Mouse (Mus musculus) midbrain, embryonic 15.5 days (tissue): ENCODE results near the gene Tmem213. TPM values are rescaled to one million over a fixed set of nuclear protein-coding genes. Genes with fewer than 3 reads are reported as not detected.
A peak's percentile ranks its signal among the peaks of the same experiment; 100 is the strongest.

Experiments used
- ATAC-seq: fragments of 200-750 bp; cut with Nextera tagmentation; replicated peaks from 2 replicates; pipeline ENCODE4 v1.8.0; 2017; ENCODE audit warnings: moderate TSS enrichment
- H3K27ac ChIP-seq: fragments of 300-500 bp; sonication (generic); 2 replicates; pipeline ENCODE4 v1.5.1; 2015; ENCODE audit warnings: mild to moderate bottlenecking, inconsistent platforms
- H3K27me3 ChIP-seq: fragments of 300-500 bp; sonication (generic); replicated peaks from 2 replicates; pipeline ENCODE4 v1.6.1; 2015; ENCODE audit warnings: inconsistent platforms
- H3K36me3 ChIP-seq: fragments of 300-500 bp; sonication (generic); replicated peaks from 2 replicates; pipeline ENCODE4 v1.6.1; 2015; ENCODE audit warnings: inconsistent platforms
- H3K4me1 ChIP-seq: fragments of 300-500 bp; sonication (generic); 2 replicates; pipeline ENCODE4 v1.6.1; 2015; ENCODE audit warnings: inconsistent platforms
- H3K4me2 ChIP-seq: fragments of 300-500 bp; sonication (generic); 2 replicates; pipeline ENCODE4 v1.6.1; 2015; ENCODE audit warnings: inconsistent platforms, mild to moderate bottlenecking, moderate library complexity
- H3K4me3 ChIP-seq: fragments of 300-500 bp; sonication (generic); 2 replicates; pipeline ENCODE4 v1.5.1; 2015; ENCODE audit warnings: mild to moderate bottlenecking, inconsistent platforms
- H3K9ac ChIP-seq: fragments of 300-500 bp; sonication (generic); 2 replicates; pipeline ENCODE4 v1.6.1; 2015; ENCODE audit warnings: mild to moderate bottlenecking, inconsistent platforms
- H3K9me3 ChIP-seq: fragments of 300-500 bp; sonication (generic); 2 replicates; pipeline ENCODE4 v1.6.1; 2016; ENCODE audit warnings: inconsistent platforms
- WGBS: fragments of 180-500 bp; shearing (Covaris S2); methylation state at CpG from one replicate; pipeline ENCODE4 v1.1.7; 2015; ENCODE audit warnings: mixed read lengths; 5-methylcytosine and 5-hydroxymethylcytosine counted together
- polyA plus RNA-seq: library from polyadenylated mRNA; unstranded; fragments of >200 nt; fragmentation: Nextera tagmentation; extraction: Ambion mirVana; gene quantifications from 2 replicates; pipeline ENCODE4 v1.2.1, GENCODE M21; 2015

The Tmem213 gene
- polyA plus RNA-seq = not detected in 2 replicates

- ATAC-seq = no peak
- WGBS = 26% methylated on average over 9 of the region's 9 CpGs
- H3K4me2 ChIP-seq = no peak within 1 kb of the TSS
Measured at GRCm38 (mm10) chr6:38109160-38109795, at the start of gene Tmem213. Gene Tmem213 (plus strand): TSS chr6:38109255.

GRCm38 (mm10) chr6:38064621-38065020 lies 44.4 kb upstream of the Tmem213 start:
- Histone ChIP-seq H3K9me3 (no peaks in the 10 kb centered on the region), H3K27me3 (no peaks in the 10 kb centered on the region), H3K27ac (no peak overlapping the region), H3K9ac (no peak overlapping the region), H3K36me3 (no peaks in the 10 kb centered on the region), H3K4me1 (peaks cover 12% of the 10 kb centered on the region), H3K4me2 (no peak overlapping the region), H3K4me3 (no peak overlapping the region)
- no peak for ATAC-seq
- WGBS = 74% methylated on average over 2 of the region's 2 CpGs

More at GRCm38 (mm10) chr6:38109160-38109795, at the start of gene Tmem213:
- Histone ChIP-seq H3K27ac (no peak within 1 kb of the TSS), H3K27me3 (no peaks in the 10 kb centered on the region), H3K4me3 (no peak within 1 kb of the TSS), H3K9me3 (no peaks in the 10 kb centered on the region), H3K36me3 (no peaks in the 10 kb centered on the region), H3K4me1 (no peaks in the 10 kb centered on the region), H3K9ac (no peak within 1 kb of the TSS)

GRCm38 (mm10) chr6:38065122-38065500 lies 43.9 kb upstream of the Tmem213 start:
- Histone ChIP-seq H3K27me3 (no peaks in the 10 kb centered on the region), H3K9ac (no peak overlapping the region), H3K4me2 (no peak overlapping the region), H3K27ac (no peak overlapping the region), H3K4me3 (no peak overlapping the region), H3K4me1 (peaks cover 12% of the 10 kb centered on the region), H3K9me3 (no peaks in the 10 kb centered on the region), H3K36me3 (no peaks in the 10 kb centered on the region)
- no peak for ATAC-seq
- 67% methylated on average over 3 of the region's 3 CpGs for WGBS

- 74% methylated on average over 11 of the region's 11 CpGs for WGBS
- peak; percentile 69 for ATAC-seq
- Histone ChIP-seq H3K4me3 (no peak overlapping the region), H3K27ac (no peak overlapping the region), H3K4me2 (no peak overlapping the region), H3K9ac (no peak overlapping the region), H3K9me3 (no peaks in the 10 kb centered on the region), H3K4me1 (peaks cover 12% of the 10 kb centered on the region), H3K27me3 (no peaks in the 10 kb centered on the region), H3K36me3 (no peaks in the 10 kb centered on the region)
Measured at GRCm38 (mm10) chr6:38065501-38066122, 43.4 kb upstream of the Tmem213 start.

GRCm38 (mm10) chr6:38066215-38066614 lies 42.8 kb upstream of the Tmem213 start:
- Histone ChIP-seq H3K9ac (no peak overlapping the region), H3K36me3 (no peaks in the 10 kb centered on the region), H3K4me1 (peaks cover 12% of the 10 kb centered on the region), H3K27me3 (no peaks in the 10 kb centered on the region), H3K4me2 (0 out of 2 replicates have a peak overlapping the region, but pooled peaks have one; percentile 19), H3K9me3 (no peaks in the 10 kb centered on the region), H3K4me3 (no peak overlapping the region), H3K27ac (no peak overlapping the region)
- WGBS = 1% methylated on average over 5 of the region's 5 CpGs
- ATAC-seq = peak; percentile 94

DNA sequence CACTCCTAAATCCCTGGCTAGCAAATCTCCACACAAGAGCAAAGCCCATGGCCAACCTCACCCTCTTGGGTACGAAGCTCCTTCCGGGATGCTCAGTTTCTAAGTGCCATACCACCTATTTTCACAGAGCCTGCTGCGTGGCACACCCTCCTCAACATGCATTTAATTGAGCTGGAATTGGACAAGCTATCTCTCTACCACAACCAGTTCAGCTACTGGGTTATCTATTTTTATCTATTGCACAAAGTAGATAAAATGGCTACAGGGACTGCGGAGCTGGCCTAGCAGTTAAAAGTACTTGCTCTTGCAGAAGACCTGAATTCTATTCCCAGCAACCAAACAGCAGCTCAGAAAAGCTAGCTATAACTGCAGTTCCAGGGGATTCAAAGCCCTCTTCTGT lies 37.8 kb upstream of the Tmem213 start:
- no peak for ATAC-seq
- H3K36me3 ChIP-seq = no peaks in the 10 kb centered on the region
- WGBS = 87% methylated on average over 4 of the region's 4 CpGs
- no peak overlapping the region for H3K4me2 ChIP-seq
- H3K9me3 ChIP-seq = no peaks in the 10 kb centered on the region
- no peaks in the 10 kb centered on the region for H3K27me3 ChIP-seq
- no peak overlapping the region for H3K9ac ChIP-seq
- no peaks in the 10 kb centered on the region for H3K4me1 ChIP-seq
- H3K27ac ChIP-seq = no peak overlapping the region
- H3K4me3 ChIP-seq = no peak overlapping the region

DNA sequence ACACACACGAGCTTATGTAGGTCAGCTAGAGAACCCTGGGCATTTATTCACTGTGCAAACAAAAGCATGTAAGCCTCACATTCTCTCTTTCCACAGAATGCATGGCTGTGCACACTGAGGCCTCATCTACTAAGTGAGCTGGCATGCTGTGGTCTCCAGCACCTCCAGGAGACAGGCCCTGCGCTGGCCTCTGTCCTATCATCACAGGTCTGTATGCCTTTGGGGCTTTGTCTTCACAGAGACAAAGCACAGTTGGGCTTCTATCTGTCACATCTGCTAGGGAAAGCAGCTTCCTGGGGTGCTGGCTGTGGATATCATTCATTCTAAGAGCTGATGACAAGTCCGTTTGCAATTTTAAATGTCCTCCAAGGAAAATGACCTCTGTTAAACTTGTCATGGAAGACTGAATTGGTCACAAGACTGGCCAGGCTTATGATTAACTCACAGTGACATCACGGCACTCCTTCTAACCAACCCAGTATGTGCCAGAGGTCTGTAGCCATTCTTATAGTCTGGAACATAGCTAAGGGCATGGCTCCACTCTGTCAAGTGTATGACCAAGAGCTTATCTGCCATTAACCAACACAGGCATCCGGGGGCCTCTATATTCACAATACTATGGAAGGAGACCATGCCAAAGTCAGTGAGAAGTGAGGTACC lies 36.8 kb upstream of the Tmem213 start:
- Histone ChIP-seq H3K4me1 (no peaks in the 10 kb centered on the region), H3K9me3 (no peaks in the 10 kb centered on the region), H3K4me2 (no peak overlapping the region), H3K27ac (no peak overlapping the region), H3K27me3 (no peaks in the 10 kb centered on the region), H3K4me3 (no peak overlapping the region), H3K9ac (no peak overlapping the region), H3K36me3 (no peaks in the 10 kb centered on the region)
- ATAC-seq = no peak
- WGBS = 65% methylated on average over 5 of the region's 5 CpGs

DNA sequence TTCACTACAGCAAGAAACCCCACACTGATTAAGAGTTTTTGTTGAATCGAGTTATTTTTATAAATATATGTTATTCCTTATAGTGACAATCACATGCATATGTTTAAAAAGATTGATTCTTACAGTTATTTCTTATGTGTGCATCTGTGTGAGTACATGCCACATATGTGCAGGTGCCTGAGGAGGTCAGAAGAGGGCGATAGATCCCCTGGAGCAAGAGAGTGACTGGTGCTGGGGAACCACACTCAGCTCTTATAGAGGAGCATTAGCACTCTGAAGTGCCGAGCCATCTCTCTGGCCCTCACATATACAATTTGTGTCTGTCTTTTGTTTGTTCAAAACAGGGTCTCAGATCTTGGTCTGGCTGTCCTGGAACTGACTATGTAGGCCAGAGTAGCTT lies 35.5 kb upstream of the Tmem213 start:
- no peak overlapping the region for H3K4me3 ChIP-seq
- H3K36me3 ChIP-seq = no peaks in the 10 kb centered on the region
- 93% methylated on average over 3 of the region's 3 CpGs for whole genome bisulfite sequencing
- H3K9ac ChIP-seq = no peak overlapping the region
- ATAC-seq = no peak
- no peak overlapping the region for H3K27ac ChIP-seq
- H3K9me3 ChIP-seq = no peaks in the 10 kb centered on the region
- H3K4me2 ChIP-seq = no peak overlapping the region
- H3K4me1 ChIP-seq = no peaks in the 10 kb centered on the region
- H3K27me3 ChIP-seq = no peaks in the 10 kb centered on the region

DNA sequence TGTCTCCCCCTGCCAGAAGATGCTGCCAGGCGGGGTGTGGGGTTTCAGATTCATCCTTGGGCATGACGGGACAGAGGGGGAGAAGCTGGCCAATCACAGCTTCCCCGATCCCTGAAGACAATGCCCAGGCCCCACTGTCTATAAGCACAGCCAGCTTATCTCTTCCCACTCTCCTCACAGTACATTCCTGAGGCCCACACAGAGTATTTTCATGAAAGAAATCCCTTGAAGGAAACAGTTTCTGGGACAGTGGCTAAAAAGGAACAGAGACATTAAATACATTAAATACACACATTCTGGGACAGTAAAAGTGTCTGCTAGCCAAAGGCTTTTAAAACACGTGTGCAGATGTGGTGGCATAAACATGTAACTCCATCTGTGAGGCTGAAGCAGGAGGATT lies 28.7 kb upstream of the Tmem213 start:
- no peak overlapping the region for H3K4me3 ChIP-seq
- 69% methylated on average over 4 of the region's 4 CpGs for WGBS
- H3K4me1 ChIP-seq = no peaks in the 10 kb centered on the region
- H3K9ac ChIP-seq = no peak overlapping the region
- no peak overlapping the region for H3K27ac ChIP-seq
- no peak for ATAC-seq
- no peaks in the 10 kb centered on the region for H3K9me3 ChIP-seq
- no peaks in the 10 kb centered on the region for H3K36me3 ChIP-seq
- H3K4me2 ChIP-seq = no peak overlapping the region
- H3K27me3 ChIP-seq = no peaks in the 10 kb centered on the region

- no peak for ATAC-seq
Measured at GRCm38 (mm10) chr6:38081727-38082341, 27.2 kb upstream of the Tmem213 start.

GRCm38 (mm10) chr6:38083204-38083603 lies 25.9 kb upstream of the Tmem213 start:
- ATAC-seq = no peak

More at GRCm38 (mm10) chr6:38081727-38082341, 27.2 kb upstream of the Tmem213 start:
- Histone ChIP-seq H3K4me2 (no peak overlapping the region), H3K36me3 (no peaks in the 10 kb centered on the region), H3K9ac (no peak overlapping the region), H3K4me3 (no peak overlapping the region), H3K27me3 (no peaks in the 10 kb centered on the region), H3K4me1 (no peaks in the 10 kb centered on the region), H3K9me3 (no peaks in the 10 kb centered on the region), H3K27ac (no peak overlapping the region)
- WGBS = 57% methylated on average over 11 of the region's 11 CpGs

DNA sequence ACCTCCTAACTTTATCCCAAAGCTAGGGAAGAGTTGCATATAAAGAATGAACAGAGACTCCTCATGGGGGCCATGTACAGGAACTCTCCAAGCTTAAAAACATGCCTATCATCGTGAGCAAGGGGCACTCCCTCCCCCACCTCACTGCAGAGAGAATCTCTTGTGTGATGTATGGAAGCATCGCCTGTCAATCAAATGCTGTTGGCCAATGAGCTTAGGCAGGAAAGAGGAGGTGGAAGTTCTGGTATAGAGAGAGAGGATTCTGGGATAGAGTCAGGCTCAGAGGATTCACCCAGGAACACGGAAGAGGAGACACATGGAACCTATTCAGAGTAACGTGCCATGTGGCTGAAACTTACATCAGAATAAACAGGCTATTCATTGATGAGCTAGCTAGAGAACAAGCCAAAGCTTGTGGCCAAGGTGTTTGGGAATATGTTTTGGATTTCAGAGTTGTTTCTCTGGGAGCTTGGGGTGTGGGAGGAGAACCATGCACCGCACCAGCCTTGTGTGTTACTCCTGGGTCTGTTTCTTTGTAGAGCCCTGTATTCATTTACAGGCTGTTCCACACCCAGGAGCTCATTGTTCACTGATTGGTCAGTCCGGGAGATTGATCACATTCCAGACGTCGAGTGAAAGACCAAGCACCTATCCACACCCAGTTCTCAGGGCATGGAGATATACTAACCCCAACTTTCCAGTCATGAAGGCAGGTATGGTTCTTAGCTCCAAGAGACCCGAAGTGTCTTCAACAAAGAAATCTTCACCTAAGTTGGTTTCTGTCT lies 21.6 kb upstream of the Tmem213 start:
- no peaks in the 10 kb centered on the region for H3K36me3 ChIP-seq
- H3K4me2 ChIP-seq = no peak overlapping the region
- H3K9ac ChIP-seq = no peak overlapping the region
- no peak for ATAC-seq
- no peaks in the 10 kb centered on the region for H3K27me3 ChIP-seq
- H3K4me1 ChIP-seq = no peaks in the 10 kb centered on the region
- no peak overlapping the region for H3K4me3 ChIP-seq
- H3K9me3 ChIP-seq = no peaks in the 10 kb centered on the region
- 83% methylated on average over 9 of the region's 9 CpGs for WGBS
- H3K27ac ChIP-seq = no peak overlapping the region

More at GRCm38 (mm10) chr6:38083204-38083603, 25.9 kb upstream of the Tmem213 start:
- Histone ChIP-seq H3K27me3 (no peaks in the 10 kb centered on the region), H3K9ac (no peak overlapping the region), H3K4me1 (no peaks in the 10 kb centered on the region), H3K27ac (no peak overlapping the region), H3K4me3 (no peak overlapping the region), H3K36me3 (no peaks in the 10 kb centered on the region), H3K9me3 (no peaks in the 10 kb centered on the region), H3K4me2 (no peak overlapping the region)
- WGBS = 36% methylated on average over 4 of the region's 4 CpGs
